Mouse (Mus musculus): ENCODE measurements around the gene Ryr3.

Ryr3 gene

GRCm38 (mm10) chr2:112913796-112914195 lies 303.1 kb downstream of the Ryr3 start:
- in situ Hi-C loops (cut with MboI, MseI) = no loop called here

- in situ Hi-C loops (cut with MboI, MseI) = no loop called here
Measured at GRCm38 (mm10) chr2:112912611-112913010, 304.3 kb downstream of the Ryr3 start.

- in situ Hi-C loops (cut with MboI, MseI) = no loop called here
Measured at GRCm38 (mm10) chr2:112910579-112910978, 306.3 kb downstream of the Ryr3 start.

GRCm38 (mm10) chr2:112909142-112909541 lies 307.8 kb downstream of the Ryr3 start:
- in situ Hi-C loops (cut with MboI, MseI) = no loop called here

- in situ Hi-C loops (cut with MboI, MseI) = no loop called here
Measured at GRCm38 (mm10) chr2:112900747-112901146, 316.1 kb downstream of the Ryr3 start.

GRCm38 (mm10) chr2:112884456-112885114 lies 332.3 kb downstream of the Ryr3 start:
- in situ Hi-C loops (cut with MboI, MseI) = no loop called here

- in situ Hi-C loops (cut with MboI, MseI) = no loop called here
Measured at GRCm38 (mm10) chr2:112881805-112882204, 335.1 kb downstream of the Ryr3 start.

- in situ Hi-C loops (cut with MboI, MseI) = no loop called here
Measured at GRCm38 (mm10) chr2:112881376-112881775, 335.5 kb downstream of the Ryr3 start.

GRCm38 (mm10) chr2:112877404-112877803 lies 339.5 kb downstream of the Ryr3 start:
- in situ Hi-C loops (cut with MboI, MseI) = no loop called here

- in situ Hi-C loops (cut with MboI, MseI) = no loop called here
Measured at GRCm38 (mm10) chr2:112866043-112866551, 350.8 kb downstream of the Ryr3 start.

- in situ Hi-C loops (cut with MboI, MseI) = no loop called here
Measured at GRCm38 (mm10) chr2:112861792-112862191, 355.1 kb downstream of the Ryr3 start.

GRCm38 (mm10) chr2:112845583-112846512 lies 371.0 kb downstream of the Ryr3 start:
- in situ Hi-C loops (cut with MboI, MseI) = no loop called here

- in situ Hi-C loops (cut with MboI, MseI) = no loop called here
Measured at GRCm38 (mm10) chr2:112842877-112843276, 374.0 kb downstream of the Ryr3 start.

GRCm38 (mm10) chr2:112831423-112832305 lies 385.2 kb downstream of the Ryr3 start:
- in situ Hi-C loops (cut with MboI, MseI) = no loop called here

GRCm38 (mm10) chr2:112826571-112826970 lies 390.3 kb downstream of the Ryr3 start:
- in situ Hi-C loops (cut with MboI, MseI) = no loop called here

GRCm38 (mm10) chr2:112822721-112823120 lies 394.2 kb downstream of the Ryr3 start:
- in situ Hi-C loops (cut with MboI, MseI) = loop anchor here (25.0 kb wide), 1 partner anchor 940 kb away; the partner anchor contains the start of gene Grem1

- in situ Hi-C loops (cut with MboI, MseI) = loop anchor here (25.0 kb wide), 1 partner anchor 943 kb away; the partner anchor contains the start of gene Grem1
Measured at GRCm38 (mm10) chr2:112819059-112819458, 397.8 kb downstream of the Ryr3 start.

GRCm38 (mm10) chr2:112816976-112817375 lies 399.9 kb downstream of the Ryr3 start:
- in situ Hi-C loops (cut with MboI, MseI) = loop anchor here (25.0 kb wide), 1 partner anchor 945 kb away; the partner anchor contains the start of gene Grem1

GRCm38 (mm10) chr2:112815960-112816359 lies 400.9 kb downstream of the Ryr3 start:
- in situ Hi-C loops (cut with MboI, MseI) = loop anchor here (25.0 kb wide), 1 partner anchor 946 kb away; the partner anchor contains the start of gene Grem1

- in situ Hi-C loops (cut with MboI, MseI) = loop anchor here (25.0 kb wide), 1 partner anchor 949 kb away; the partner anchor contains the start of gene Grem1
Measured at GRCm38 (mm10) chr2:112812637-112813402, 404.1 kb downstream of the Ryr3 start.

Measured in T-helper 2 cell (primary cell).